Mouse (Mus musculus) kidney, postnatal 10 days (tissue): Measurements from ENCODE around the gene Hypk.
"Not testable (repeated sequence)": the region's sequence is repeated elsewhere in the genome, so short reads cannot be mapped to it uniquely, and the experiment has no call there.

Experiments used
- DNase-seq: peaks from one replicate; pipeline ENCODE4 v3.0.0; 2021; ENCODE audit warnings: mixed read lengths

The Hypk gene

DNA sequence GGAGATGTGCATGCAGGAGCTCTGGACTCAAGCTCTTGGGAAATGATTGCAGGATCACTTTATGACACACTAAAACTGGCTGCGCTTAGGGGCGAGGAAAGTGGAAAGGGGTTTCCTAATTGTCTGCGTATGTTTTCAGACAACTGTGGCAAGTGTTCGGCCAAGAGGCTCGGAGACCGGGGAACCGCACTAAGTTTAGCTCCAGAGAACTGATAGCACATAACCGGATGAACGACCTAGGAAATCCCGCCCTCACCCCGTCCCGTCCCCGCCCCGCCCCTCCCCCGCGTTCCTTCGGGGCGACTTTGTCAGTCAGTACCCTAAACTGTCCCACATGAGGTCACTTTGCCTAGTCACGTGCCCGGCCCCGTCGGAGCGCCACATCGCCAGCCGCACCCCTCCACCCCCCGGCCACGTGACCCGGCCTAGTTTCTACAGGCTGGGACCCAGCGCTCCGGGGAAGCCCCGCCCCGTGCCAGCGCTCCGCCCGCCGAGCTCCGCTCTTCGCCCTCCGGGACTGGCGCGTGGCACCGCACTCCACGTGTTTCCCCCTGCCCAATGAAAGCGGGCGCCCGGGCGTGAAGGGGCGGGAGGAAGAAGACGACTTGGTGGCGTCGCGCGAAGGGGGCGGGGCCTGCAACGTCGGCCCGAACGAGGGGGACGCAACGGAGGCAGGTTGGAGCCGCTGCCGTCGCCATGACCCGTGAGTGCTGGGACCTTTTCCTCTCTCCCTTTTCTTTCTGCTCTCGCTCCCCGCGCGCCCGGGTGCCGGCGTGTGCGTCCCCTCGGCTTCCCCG, 4.2 kb upstream of the Hypk start, which contains the start of gene Serf2:
Gene Serf2, plus strand, starts transcription at position 457 of the 797 bp plus-strand sequence.
- DNase-seq = peak; percentile 100

DNA sequence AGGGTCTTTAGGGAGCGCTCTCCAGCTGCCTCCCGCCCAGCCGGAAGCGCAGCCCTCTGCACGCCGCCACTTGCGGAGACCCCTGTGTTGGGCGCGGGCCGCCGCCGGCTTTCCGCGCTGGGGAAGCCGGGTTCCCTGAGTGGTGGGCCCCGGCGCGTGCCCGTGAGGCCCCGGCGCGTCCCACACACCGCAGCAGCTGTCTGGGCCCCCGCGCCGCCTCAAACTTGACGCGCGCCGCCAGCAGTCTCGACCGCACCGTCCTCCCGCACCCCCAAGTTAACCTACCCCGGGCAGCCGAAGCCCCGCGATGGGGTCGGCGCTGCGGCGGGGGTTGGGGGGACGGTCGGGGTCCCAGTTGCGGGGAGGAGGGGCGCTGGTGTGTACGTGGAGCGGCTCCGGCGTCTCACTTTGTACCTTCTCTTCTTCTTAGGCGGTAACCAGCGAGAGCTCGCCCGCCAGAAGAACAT, 3.5 kb upstream of the Hypk start:
- DNase-seq = no peak

GRCm38 (mm10) chr2:121450093-121450492, 3.0 kb upstream of the Hypk start:
- peak; percentile 46 for DNase-seq

DNA sequence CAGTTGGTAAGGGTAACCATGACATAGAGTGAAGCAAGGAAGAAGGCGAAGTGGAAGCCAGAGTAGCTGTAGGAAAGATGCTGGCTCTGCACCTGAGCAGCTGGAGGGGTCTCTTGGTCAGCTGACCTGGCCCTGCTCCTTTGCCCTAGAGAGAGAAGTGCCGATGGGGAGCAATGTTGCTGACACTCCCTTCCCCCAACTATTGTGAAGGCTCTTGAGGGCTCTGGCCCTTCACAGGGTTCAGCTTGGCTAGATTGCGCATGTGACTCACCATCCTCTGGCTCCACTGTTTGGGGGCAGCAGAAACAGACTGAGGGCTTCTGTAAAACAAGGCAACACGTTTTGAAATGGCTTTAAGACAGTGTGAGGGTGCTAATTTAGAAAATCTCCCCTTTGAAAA, 729 bp upstream of the Hypk start:
- DNase-seq = peak; percentile 25

DNA sequence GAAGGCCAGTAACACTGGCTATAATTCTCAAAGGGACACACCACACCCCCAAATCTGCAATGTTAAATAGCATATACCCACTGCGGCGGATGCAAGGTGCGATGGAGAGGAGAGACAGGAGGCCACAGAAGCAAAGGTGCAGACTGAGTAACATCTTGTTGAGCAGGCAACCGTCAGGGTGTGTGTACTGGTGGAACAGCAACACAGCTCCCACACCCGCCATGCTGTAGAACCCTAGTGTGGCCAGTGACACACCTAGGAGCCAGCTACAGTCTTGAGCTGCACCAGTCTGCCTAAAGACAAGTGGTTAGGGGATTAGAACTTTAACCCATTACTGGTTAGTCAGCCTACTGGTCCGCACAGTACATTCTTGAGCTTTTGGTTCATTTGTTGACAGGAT, 827 bp downstream of the Hypk start:
- DNase-seq = no peak

GRCm38 (mm10) chr2:121455534-121455933, 2.4 kb downstream of the Hypk start:
- DNase-seq = no peak

GRCm38 (mm10) chr2:121456692-121457642, 3.9 kb downstream of the Hypk start, which contains the start of gene Serinc4:
Gene Serinc4, minus strand, starts transcription at chr2:121456781.
- peak; percentile 90 for DNase-seq

GRCm38 (mm10) chr2:121460071-121460470, 7.0 kb downstream of the Hypk start:
- no peak for DNase-seq

DNA sequence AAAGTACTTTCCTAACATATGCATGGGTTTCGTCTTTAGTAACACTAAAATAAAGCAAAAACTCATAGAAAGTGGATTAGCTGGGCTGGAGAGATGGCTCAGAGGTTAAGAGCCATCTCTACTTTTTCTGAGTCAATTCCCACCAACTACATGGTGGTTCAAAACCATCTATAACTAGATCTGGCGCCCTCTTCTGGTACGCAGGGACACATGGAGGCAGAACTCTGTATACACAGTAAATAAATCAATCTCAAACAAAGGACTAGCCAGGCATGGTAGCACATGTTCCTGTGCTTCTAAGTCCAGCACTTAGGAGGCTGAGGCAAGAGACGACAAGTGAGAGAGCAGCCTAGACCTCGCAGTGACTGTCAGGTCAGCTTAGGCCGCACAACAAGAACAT, 15.9 kb downstream of the Hypk start:
- not testable (repeated sequence) for DNase-seq

- not testable (repeated sequence) for DNase-seq
Measured at GRCm38 (mm10) chr2:121472783-121473182, 19.7 kb downstream of the Hypk start.

DNA sequence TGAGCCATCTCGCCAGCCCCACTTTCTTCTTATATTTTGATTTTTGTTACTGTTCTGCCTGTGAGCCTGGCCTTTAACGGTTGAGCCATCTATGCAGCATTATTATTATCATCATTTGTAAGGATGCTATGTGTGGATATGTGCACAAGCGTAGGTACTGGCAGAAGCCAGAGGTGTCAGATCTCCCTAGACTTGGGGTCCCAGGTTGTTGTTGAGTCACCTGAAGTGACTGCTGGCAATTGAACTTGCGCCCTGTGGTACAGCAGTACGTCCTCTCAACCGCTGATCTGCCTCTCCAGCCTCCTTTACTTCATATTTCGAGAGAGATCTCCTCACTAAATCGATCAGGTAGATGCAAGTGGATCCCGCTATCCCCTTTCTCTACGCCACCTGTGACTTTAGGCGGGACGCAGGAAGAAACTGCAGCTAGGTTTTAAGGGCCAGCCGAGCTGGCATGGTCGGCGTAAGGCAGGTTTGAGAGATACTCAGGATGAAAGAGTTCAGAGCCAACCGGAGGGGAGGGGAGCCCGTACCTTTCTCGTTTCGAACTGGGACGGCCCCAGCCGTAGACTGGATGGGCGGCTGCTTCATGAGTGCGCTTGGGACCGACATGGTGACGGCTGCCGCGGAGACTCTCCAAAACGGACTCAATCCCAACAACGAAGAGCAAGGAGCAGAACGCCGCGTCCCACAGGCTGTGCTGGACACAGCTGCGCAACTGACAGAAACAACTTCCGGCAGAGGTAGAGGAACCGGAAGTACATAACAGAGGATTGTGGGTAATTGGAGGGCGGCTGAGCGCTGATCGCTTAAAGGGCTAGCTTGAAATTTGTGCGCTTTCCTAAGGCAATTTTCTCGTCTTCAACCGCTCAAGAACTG, 20.4 kb downstream of the Hypk start, which contains the start of gene Mfap1b:
Gene Mfap1b, minus strand, starts transcription at position 767 of the 879 bp plus-strand sequence.
- peak; percentile 85 for DNase-seq

GRCm38 (mm10) chr2:121474180-121474535, 21.1 kb downstream of the Hypk start:
- no peak for DNase-seq

DNA sequence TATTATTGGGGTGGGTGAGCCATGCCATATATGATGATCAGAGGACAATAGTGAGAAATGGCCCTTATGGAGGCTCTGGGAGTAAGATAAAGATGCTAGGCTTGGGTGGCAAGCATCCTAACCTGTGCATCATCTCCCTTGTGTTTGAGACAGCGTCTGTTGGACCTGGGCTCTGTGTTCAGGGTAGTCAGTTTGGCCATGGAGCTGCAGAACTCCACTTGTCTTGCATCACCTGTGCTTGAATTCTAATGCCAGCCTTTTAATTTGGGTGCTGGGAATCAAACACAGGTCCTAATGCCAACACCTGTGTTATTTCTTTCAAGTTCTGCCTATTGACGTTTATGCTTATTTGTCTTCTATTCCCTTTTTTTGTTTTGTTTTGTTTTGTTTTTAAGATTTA, 22.2 kb downstream of the Hypk start:
- not testable (repeated sequence) for DNase-seq

- DNase-seq = no peak
Measured at GRCm38 (mm10) chr2:121477491-121478266, 24.6 kb downstream of the Hypk start.

DNA sequence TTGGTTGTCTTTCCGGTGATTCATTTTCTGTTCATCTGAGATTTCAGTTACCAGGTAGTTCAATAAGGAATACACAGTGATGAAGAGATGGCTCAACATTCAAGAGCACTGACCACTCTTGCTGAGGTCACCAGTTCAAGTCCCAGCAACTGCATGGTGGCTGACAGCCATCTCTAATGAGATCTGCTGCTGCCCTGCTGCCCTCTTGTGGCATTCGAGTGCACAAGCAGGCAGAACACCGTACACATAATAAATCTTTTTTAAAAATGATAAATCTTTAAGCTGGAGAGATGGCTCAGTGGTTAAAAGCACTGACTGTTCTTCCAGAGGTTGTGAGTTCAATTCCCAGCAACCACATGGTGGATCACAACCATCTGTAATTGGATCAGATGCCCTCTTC, 27.4 kb downstream of the Hypk start:
- peak; percentile 29 for DNase-seq

DNA sequence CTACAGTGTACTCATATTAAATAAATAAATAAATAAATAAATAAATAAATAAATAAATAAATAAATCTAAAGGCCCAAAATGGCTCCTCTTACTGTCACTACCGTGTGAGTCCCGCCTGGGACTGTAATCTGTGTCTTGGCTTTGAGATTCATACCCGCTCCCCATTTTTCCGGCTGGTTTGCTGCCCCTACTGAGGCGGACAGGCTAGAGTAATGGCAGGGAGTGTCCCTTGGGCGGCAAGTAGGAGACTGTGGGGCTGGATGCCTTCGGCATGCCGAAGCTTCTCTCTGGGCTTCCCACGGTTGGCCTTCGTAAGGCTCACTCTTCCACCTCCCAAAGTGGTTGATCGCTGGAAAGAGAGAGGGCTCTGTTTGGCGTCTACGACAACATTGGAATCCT, 27.8 kb downstream of the Hypk start:
- DNase-seq = not testable (repeated sequence)

DNA sequence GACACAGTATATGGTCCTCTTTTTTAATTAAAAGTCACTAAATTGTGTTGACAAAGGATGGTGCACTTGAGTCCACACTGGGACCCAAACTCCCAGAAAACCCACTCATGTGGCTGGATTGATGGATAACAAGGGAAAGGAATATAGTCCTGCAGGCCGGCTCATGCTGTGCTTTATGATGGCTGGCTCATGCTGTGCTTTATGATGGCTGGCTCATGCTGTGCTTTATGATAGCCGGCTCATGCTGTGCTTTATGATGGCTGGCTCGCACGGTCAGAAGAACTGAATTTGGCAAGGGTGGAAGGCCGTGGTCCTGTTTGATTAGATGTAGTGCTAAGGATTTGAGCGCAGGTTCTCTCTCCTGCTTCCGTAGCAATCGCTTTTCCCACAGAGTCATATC, 30.5 kb downstream of the Hypk start:
- DNase-seq = no peak

GRCm38 (mm10) chr2:121484403-121484802, 31.3 kb downstream of the Hypk start:
- not testable (repeated sequence) for DNase-seq

GRCm38 (mm10) chr2:121501550-121501949, 48.5 kb downstream of the Hypk start:
- DNase-seq = not testable (repeated sequence)

DNA sequence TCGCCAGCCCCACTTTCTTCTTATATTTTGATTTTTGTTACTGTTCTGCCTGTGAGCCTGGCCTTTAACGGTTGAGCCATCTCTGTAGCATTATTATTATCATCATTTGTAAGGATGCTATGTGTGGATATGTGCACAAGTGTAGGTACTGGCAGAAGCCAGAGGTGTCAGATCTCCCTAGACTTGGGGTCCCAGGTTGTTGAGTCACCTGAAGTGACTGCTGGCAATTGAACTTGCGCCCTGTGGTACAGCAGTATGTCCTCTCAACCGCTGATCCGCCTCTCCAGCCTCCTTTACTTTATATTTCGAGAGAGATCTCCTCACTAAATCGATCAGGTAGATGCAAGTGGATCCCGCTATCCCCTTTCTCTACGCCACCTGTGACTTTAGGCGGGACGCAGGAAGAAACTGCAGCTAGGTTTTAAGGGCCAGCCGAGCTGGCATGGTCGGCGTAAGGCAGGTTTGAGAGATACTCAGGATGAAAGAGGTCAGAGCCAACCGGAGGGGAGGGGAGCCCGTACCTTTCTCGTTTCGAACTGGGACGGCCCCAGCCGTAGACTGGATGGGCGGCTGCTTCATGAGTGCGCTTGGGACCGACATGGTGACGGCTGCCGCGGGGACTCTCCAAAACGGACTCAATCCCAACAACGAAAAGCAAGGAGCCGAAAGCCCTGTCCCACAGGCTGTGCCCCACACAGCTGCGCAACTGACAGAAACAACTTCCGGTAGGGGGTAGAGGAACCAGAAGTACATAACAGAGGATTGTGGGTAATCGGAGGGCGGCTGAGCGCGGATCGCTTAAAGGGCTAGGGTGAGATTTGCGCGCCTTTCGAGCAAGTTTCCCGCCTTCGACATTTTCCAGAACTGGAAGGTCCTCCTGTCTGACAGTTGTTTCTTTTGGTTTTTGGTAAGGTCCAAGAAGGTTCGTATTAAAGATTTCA, 53.1 kb downstream of the Hypk start, which contains the start of the genes Mfap1a and Wdr76:
Gene Mfap1a, minus strand, starts transcription at position 724 of the 941 bp plus-strand sequence.
Gene Wdr76, plus strand, starts transcription at position 782 of the 941 bp plus-strand sequence.
- DNase-seq = peak; percentile 89
